Mouse (Mus musculus) neutrophil, adult 5-6 weeks (primary cell): ENCODE measurements around the gene Slc44a3. TPM values are rescaled to one million over a fixed set of nuclear protein-coding genes. Genes with fewer than 3 reads are reported as not detected.

Experiments
- ATAC-seq: fragments of 151-379, 151-347 bp; 2 replicates; pipeline ENCODE4 v1.8.0; 2017; ENCODE audit warnings: mild to moderate bottlenecking, moderate TSS enrichment; ENCODE audit not compliant: insufficient number of reproducible peaks, poor library complexity, low FRiP score, severe bottlenecking; ENCODE audit errors: extremely low read depth
- total RNA-seq: library from RNA; stranded (forward); fragments of 200-1000 nt; gene quantifications from 2 replicates; pipeline ENCODE4 v1.2.3, GENCODE M21; 2017

Gene Slc44a3
- total RNA-seq, 1 experiment from 2014 or later = not detected

GRCm38 (mm10) chr3:121469185-121469975 lies 62.8 kb downstream of the Slc44a3 start:
- ATAC-seq = no peak

GRCm38 (mm10) chr3:121468136-121468535 lies 64.1 kb downstream of the Slc44a3 start:
- no peak for ATAC-seq

GRCm38 (mm10) chr3:121467094-121467552 lies 65.1 kb downstream of the Slc44a3 start:
- peak; percentile 67 for ATAC-seq

- ATAC-seq = no peak
Observed at GRCm38 (mm10) chr3:121465795-121466194, 66.4 kb downstream of the Slc44a3 start.

- no peak for ATAC-seq
Observed at GRCm38 (mm10) chr3:121464733-121465305, 67.4 kb downstream of the Slc44a3 start.

GRCm38 (mm10) chr3:121462782-121463181 lies 69.4 kb downstream of the Slc44a3 start:
- no peak for ATAC-seq

- ATAC-seq = no peak
Observed at GRCm38 (mm10) chr3:121461477-121461876, 70.7 kb downstream of the Slc44a3 start.

- no peak for ATAC-seq
Observed at GRCm38 (mm10) chr3:121460473-121461193, 71.6 kb downstream of the Slc44a3 start.

GRCm38 (mm10) chr3:121458545-121459492 lies 73.4 kb downstream of the Slc44a3 start:
- ATAC-seq = no peak

GRCm38 (mm10) chr3:121451404-121451803 lies 80.8 kb downstream of the Slc44a3 start:
- ATAC-seq = no peak

GRCm38 (mm10) chr3:121449527-121449926 lies 82.7 kb downstream of the Slc44a3 start:
- no peak for ATAC-seq

GRCm38 (mm10) chr3:121448606-121449005 lies 83.6 kb downstream of the Slc44a3 start:
- ATAC-seq = no peak

- ATAC-seq = no peak
Observed at GRCm38 (mm10) chr3:121448029-121448468, 84.2 kb downstream of the Slc44a3 start.

GRCm38 (mm10) chr3:121446454-121446853 lies 85.8 kb downstream of the Slc44a3 start:
- no peak for ATAC-seq

- no peak for ATAC-seq
Observed at GRCm38 (mm10) chr3:121444414-121444813, 87.8 kb downstream of the Slc44a3 start.

- ATAC-seq = no peak
Observed at GRCm38 (mm10) chr3:121443861-121444271, 88.3 kb downstream of the Slc44a3 start.

- no peak for ATAC-seq
Observed at GRCm38 (mm10) chr3:121442288-121442687, 89.9 kb downstream of the Slc44a3 start.

GRCm38 (mm10) chr3:121441504-121441903 lies 90.7 kb downstream of the Slc44a3 start:
- ATAC-seq = no peak
